Mouse (Mus musculus): ENCODE results near the gene Tep1. TPM values are rescaled to one million over a fixed set of nuclear protein-coding genes. Genes with fewer than 3 reads are reported as not detected.

The Tep1 gene
- 1.5 and 2.0 TPM in 2 replicates for polyA plus RNA-seq (2021; fragmentation: Nextera tagmentation)
- long read RNA-seq, experiment 1, partial matches to known transcripts: 6 of 7 reads
- long read RNA-seq, experiment 1, other reads (novel, unspliced or antisense): 1 of 7 reads
- long read RNA-seq, experiment 2: 0 reads

DNA sequence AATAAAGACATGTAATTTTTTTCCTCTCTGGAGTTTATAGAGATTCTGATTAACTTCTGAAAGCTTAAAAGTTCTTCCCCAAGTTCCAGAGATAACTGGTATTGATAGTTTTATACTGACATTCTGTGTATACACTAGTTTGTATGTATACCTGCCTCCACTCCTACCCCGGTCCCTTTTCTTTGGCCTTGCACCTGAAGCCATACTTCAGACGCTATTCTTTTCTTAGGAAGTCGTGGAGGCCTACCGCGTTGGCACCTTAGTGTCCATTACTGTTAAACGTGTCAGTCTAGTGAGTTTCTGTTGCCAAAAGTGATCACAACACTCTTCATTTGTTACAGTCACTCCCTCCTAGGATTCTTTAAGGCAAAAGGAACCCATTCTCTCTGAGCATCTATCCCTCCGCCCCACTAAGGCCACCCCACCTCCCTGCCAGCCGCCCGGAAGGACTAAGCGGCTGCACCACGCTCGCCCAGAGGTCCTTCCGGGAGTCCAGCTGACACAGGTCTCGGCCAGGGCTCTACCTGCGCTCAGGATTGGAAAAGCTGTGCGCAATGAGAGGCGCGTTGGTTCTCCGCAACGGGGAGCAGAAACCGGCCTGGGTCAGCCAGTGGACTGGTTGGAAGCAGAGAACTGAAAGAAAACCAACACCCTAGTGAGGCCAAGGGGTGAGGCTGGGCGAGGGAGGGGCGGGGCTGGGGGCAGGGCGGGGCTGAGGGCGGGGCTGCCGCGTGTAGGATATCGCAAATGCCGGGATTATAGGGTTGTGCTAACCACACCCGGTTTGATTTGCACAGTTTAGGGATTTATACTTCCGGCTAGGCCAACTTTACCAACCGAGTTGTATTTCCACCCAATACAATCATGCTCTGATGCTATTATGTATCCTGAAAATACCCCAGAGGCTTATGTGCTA is at the start of gene Tep1:
Tep1 (minus strand) TSS at position 672 of the 916 bp plus-strand sequence.

DNA sequence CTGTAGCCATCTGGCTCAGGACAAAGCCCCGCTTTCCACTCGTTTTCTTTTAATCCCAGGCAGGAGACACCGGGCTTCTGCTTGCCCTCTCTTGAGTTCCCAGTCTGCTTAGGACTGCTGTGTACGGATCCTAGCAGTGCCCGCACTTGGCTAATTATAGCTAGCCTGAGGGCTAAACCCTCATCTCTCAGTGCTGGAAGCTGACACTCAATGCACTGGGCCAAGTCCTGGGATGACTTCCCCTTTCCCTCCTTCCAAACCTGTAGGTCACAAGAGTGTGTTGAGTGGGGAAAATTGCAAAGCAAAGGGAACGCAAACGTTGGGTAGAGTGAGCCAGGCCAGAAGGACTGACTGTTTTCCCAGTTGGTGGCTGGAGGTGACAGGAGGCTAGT is 27.0 kb upstream of the Tep1 start, which contains the start of gene Klhl33:
Klhl33 (minus strand) TSS at position 134 of the 392 bp plus-strand sequence.

DNA sequence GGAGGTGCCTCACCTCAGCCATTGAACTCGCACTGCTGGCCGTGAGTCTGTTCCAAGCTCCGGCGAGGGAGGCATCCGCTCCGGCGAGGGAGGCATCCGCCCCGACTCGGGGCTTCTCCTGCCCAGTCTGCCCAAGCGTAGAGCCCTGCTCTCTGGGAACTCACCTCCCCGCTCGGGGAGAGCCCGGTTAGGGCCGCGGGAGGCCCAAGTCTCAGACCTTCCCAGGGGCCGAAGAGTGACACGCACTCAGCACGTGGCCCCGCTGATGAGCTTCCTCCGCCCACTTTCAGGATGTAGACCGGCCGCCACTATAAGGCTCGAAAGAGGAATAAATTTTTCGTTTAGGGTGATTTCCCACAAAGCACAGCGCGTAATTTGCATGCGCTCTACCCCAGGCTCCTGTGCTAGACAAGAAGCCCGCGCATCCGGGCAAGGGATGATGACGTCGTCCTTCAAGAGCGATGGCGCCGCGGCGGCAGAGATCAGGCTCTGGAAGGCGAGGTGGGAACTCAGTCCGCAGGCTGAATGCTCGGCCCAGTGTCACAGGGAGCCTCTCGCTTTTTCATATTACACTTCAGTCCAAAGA is 62.8 kb downstream of the Tep1 start, which contains the start of the genes Ccnb1ip1 and Parp2:
Ccnb1ip1 (minus strand) TSS at position 246 of the 586 bp plus-strand sequence.
Parp2 (plus strand) TSS at position 355 of the 586 bp plus-strand sequence.

DNA sequence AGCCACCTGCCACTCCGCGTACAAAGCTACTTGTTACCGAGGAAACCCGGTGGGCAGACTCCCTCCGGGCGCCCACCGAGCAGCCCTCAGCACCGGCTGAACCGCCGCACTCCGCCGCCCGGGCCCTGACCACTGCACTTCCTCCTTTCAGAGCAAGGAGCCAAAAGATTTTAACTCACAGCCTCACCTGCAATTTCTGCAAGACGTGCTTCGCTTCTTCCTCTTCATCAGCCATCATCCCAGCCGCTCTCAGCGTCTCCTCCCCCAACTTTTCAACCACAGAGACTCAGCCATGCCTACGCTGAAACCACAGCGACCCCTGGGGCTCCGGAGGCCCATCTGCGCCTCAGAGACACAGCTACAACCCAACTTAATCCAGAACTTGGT is 85.1 kb downstream of the Tep1 start, which contains the start of gene Ttc5:
Ttc5 (minus strand) TSS at position 269 of the 387 bp plus-strand sequence.

Other genes starting within 250 kb of the Tep1 start
- gene Olfr745, start 231.2 kb downstream of the Tep1 start, polyA plus RNA-seq (2021; fragmentation: Nextera tagmentation): not detected in 2 replicates
- not detected in 2 replicates for gene Olfr746, start 223.5 kb downstream of the Tep1 start, polyA plus RNA-seq (2021; fragmentation: Nextera tagmentation)
- not detected in 2 replicates for gene Olfr747, start 177.4 kb downstream of the Tep1 start, polyA plus RNA-seq (2021; fragmentation: Nextera tagmentation)
- not detected in 2 replicates for gene Olfr748, start 163.2 kb downstream of the Tep1 start, polyA plus RNA-seq (2021; fragmentation: Nextera tagmentation)
- gene Olfr749, start 125.5 kb downstream of the Tep1 start, polyA plus RNA-seq (2021; fragmentation: Nextera tagmentation): not detected in 2 replicates
- gene Ttc5, start 85.0 kb downstream of the Tep1 start, polyA plus RNA-seq (2021; fragmentation: Nextera tagmentation): 45.5 and 53.6 TPM in 2 replicates
- gene Ccnb1ip1, start 62.8 kb downstream of the Tep1 start, polyA plus RNA-seq (2021; fragmentation: Nextera tagmentation): not detected in 2 replicates
- 20.4 and 20.8 TPM in 2 replicates for gene Parp2, start 62.7 kb downstream of the Tep1 start, polyA plus RNA-seq (2021; fragmentation: Nextera tagmentation)
- gene Klhl33, start 26.9 kb upstream of the Tep1 start, polyA plus RNA-seq (2021; fragmentation: Nextera tagmentation): 0.61 and 0.65 TPM in 2 replicates
- 58.6 and 80.7 TPM in 2 replicates for gene Osgep, start 54.3 kb upstream of the Tep1 start, polyA plus RNA-seq (2021; fragmentation: Nextera tagmentation)
- gene Apex1, start 54.4 kb upstream of the Tep1 start, polyA plus RNA-seq (2021; fragmentation: Nextera tagmentation): 69.3 and 83.9 TPM in 2 replicates
- gene Pip4p1, start 60.3 kb upstream of the Tep1 start, polyA plus RNA-seq (2021; fragmentation: Nextera tagmentation): 42.9 and 88.9 TPM in 2 replicates
- 7.8 and 10.7 TPM in 2 replicates for gene Pnp, start 60.5 kb upstream of the Tep1 start, polyA plus RNA-seq (2021; fragmentation: Nextera tagmentation)
- gene Gm49342, start 74.0 kb upstream of the Tep1 start, polyA plus RNA-seq (2021; fragmentation: Nextera tagmentation): not detected in 2 replicates
- gene Pnp2, start 85.4 kb upstream of the Tep1 start, polyA plus RNA-seq (2021; fragmentation: Nextera tagmentation): 1.5 and 2.1 TPM in 2 replicates
- gene Rnase10, start 137.2 kb upstream of the Tep1 start, polyA plus RNA-seq (2021; fragmentation: Nextera tagmentation): 0.09 and 0.13 TPM in 2 replicates
- gene Rnase9, start 171.3 kb upstream of the Tep1 start, polyA plus RNA-seq (2021; fragmentation: Nextera tagmentation): not detected in 2 replicates
- not detected in 2 replicates for gene Rnase11, start 179.6 kb upstream of the Tep1 start, polyA plus RNA-seq (2021; fragmentation: Nextera tagmentation)
- not detected in 2 replicates for gene Rnase12, start 187.1 kb upstream of the Tep1 start, polyA plus RNA-seq (2021; fragmentation: Nextera tagmentation)
- not detected in 2 replicates for gene Olfr750, start 203.9 kb upstream of the Tep1 start, polyA plus RNA-seq (2021; fragmentation: Nextera tagmentation)
- gene Rnase4, start 220.5 kb upstream of the Tep1 start, polyA plus RNA-seq (2021; fragmentation: Nextera tagmentation): 17.0 and 17.2 TPM in 2 replicates
- 3.2 and 3.5 TPM in 2 replicates for gene Ang, start 220.6 kb upstream of the Tep1 start, polyA plus RNA-seq (2021; fragmentation: Nextera tagmentation)
- not detected in 2 replicates for gene Eddm3b, start 243.9 kb upstream of the Tep1 start, polyA plus RNA-seq (2021; fragmentation: Nextera tagmentation)